Mouse (Mus musculus) brown adipose tissue, adult 24 weeks (tissue): ENCODE measurements around the gene Nbr1. TPM values are rescaled to one million over a fixed set of nuclear protein-coding genes. Genes with fewer than 3 reads are reported as not detected.
"Not testable (repeated sequence)": the region's sequence is repeated elsewhere in the genome, so short reads cannot be mapped to it uniquely, and the experiment has no call there.

Experiments
- H3K27ac ChIP-seq: fragments of 200-500 bp; replicated peaks from 2 replicates; pipeline ENCODE4 v1.5.1; 2012; ENCODE audit warnings: low read depth, mild to moderate bottlenecking, low read length
- H3K4me1 ChIP-seq: fragments of 200-500 bp; 2 replicates; pipeline ENCODE4 v1.6.1; 2012; ENCODE audit warnings: low read length, mixed read lengths; ENCODE audit not compliant: control insufficient read depth, insufficient read depth, insufficient read length
- H3K4me3 ChIP-seq: fragments of 200-500 bp; 2 replicates; pipeline ENCODE4 v1.5.1; 2012; ENCODE audit warnings: low read depth, mild to moderate bottlenecking, low read length, moderate library complexity; ENCODE audit not compliant: insufficient read depth
- polyA plus RNA-seq: library from polyadenylated mRNA; stranded (reverse); fragments of >200 nt; gene quantifications from 2 replicates; pipeline ENCODE4 v1.2.4, GENCODE M21; 2012; ENCODE audit not compliant: missing spikeins, insufficient read depth, insufficient read length

Gene Nbr1
- polyA plus RNA-seq, 1 experiment: 139 TPM

GRCm38 (mm10) chr11:101627857-101628559, 76.1 kb downstream of the Nbr1 start:
- Histone ChIP-seq H3K27ac (peak overlapping the region; percentile 41), H3K4me3 (peak overlapping the region; percentile 74), H3K4me1 (no peaks in the 10 kb centered on the region)

GRCm38 (mm10) chr11:101628733-101629417, 76.9 kb downstream of the Nbr1 start:
- not testable (repeated sequence) for H3K4me1 ChIP-seq, H3K4me3 ChIP-seq, H3K27ac ChIP-seq

Other genes starting within 250 kb of the Nbr1 start
- gene Becn1, start 249.9 kb upstream of the Nbr1 start, polyA plus RNA-seq: 38.3 and 48.7 TPM in 2 replicates
- gene Psme3, start 235.9 kb upstream of the Nbr1 start, polyA plus RNA-seq: 58.0 and 79.6 TPM in 2 replicates
- gene Aoc2, start 227.1 kb upstream of the Nbr1 start, polyA plus RNA-seq: 0.55 TPM in 1 of 2 replicates, not detected in the other
- gene Aoc3, start 221.5 kb upstream of the Nbr1 start, polyA plus RNA-seq: 156 and 209 TPM in 2 replicates
- gene G6pc, start 184.6 kb upstream of the Nbr1 start, polyA plus RNA-seq: not detected in 2 replicates
- 20.2 and 30.5 TPM in 2 replicates for gene Aarsd1, start 134.5 kb upstream of the Nbr1 start, polyA plus RNA-seq
- 7.1 and 9.8 TPM in 2 replicates for gene Gm27029, start 127.4 kb upstream of the Nbr1 start, polyA plus RNA-seq
- 5.6 and 5.8 TPM in 2 replicates for gene Rundc1, start 127.1 kb upstream of the Nbr1 start, polyA plus RNA-seq
- gene Ptges3l, start 126.8 kb upstream of the Nbr1 start, polyA plus RNA-seq: 3.8 and 4.2 TPM in 2 replicates
- gene Rpl27, start 109.9 kb upstream of the Nbr1 start, polyA plus RNA-seq: 376 and 386 TPM in 2 replicates
- gene Ifi35, start 103.7 kb upstream of the Nbr1 start, polyA plus RNA-seq: 14.8 and 19.7 TPM in 2 replicates
- 3.7 and 3.8 TPM in 2 replicates for gene Rnd2, start 87.2 kb upstream of the Nbr1 start, polyA plus RNA-seq
- 16.0 and 22.4 TPM in 2 replicates for gene Vat1, start 85.9 kb upstream of the Nbr1 start, polyA plus RNA-seq
- 0.48 TPM in 1 of 2 replicates, not detected in the other for gene Brca1, start 194 bp upstream of the Nbr1 start, polyA plus RNA-seq
- gene Tmem106a, start 30.1 kb downstream of the Nbr1 start, polyA plus RNA-seq: 31.8 and 39.5 TPM in 2 replicates
- not detected in 2 replicates for gene Gm11634, start 47.1 kb downstream of the Nbr1 start, polyA plus RNA-seq
- 27.0 and 33.3 TPM in 2 replicates for gene Rdm1, start 75.0 kb downstream of the Nbr1 start, polyA plus RNA-seq
- gene Arl4d, start 113.4 kb downstream of the Nbr1 start, polyA plus RNA-seq: 3.5 and 3.8 TPM in 2 replicates
- gene Dhx8, start 180.8 kb downstream of the Nbr1 start, polyA plus RNA-seq: 6.5 and 11.0 TPM in 2 replicates
- not detected in 2 replicates for gene Etv4, start 233.2 kb downstream of the Nbr1 start, polyA plus RNA-seq